Mouse (Mus musculus): ENCODE measurements around the gene Fcnb. TPM values are rescaled to one million over a fixed set of nuclear protein-coding genes. Genes with fewer than 3 reads are reported as not detected.

Fcnb gene
- polyA plus RNA-seq, 1 experiment, result 0.85 TPM

DNA sequence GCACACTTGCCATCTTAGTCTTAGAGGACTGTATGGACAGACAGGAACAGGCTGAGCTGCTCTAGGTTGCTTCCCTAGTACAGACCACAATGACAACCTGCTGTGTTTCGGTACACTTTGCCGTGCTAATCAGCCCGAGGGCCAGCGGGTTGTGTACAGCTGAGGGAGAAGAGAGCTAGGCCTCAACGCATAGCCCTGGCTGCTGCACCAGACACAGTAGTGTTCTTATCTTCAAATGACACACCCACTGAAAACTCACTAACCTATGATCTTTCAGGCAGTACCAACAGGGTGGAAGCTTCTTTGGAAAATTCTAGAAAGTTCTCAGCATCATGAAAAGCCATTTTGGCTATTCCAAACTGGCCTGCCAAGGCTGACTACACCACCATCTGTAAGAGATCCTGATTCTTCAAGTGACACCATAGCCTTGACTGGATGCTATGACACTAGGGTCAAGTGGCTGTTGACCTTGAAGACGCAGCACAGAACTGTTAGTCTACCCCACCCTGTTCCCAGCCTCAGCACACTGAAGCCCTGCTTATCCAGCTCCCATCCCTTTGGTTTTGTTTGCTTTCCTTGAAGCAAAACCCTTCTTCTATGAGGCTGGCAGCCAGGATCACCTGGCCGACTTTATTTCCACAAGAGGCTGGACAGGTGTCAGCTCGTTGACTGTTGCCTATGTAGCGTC is 16.3 kb upstream of the Fcnb start:
- no peak overlapping the region for H3K27ac ChIP-seq (ENCODE audit: control insufficient read depth, insufficient read depth, low read length)
- no peak for DNase-seq
- WGBS, result 92% methylated on average over 9 of the region's 9 CpGs

DNA sequence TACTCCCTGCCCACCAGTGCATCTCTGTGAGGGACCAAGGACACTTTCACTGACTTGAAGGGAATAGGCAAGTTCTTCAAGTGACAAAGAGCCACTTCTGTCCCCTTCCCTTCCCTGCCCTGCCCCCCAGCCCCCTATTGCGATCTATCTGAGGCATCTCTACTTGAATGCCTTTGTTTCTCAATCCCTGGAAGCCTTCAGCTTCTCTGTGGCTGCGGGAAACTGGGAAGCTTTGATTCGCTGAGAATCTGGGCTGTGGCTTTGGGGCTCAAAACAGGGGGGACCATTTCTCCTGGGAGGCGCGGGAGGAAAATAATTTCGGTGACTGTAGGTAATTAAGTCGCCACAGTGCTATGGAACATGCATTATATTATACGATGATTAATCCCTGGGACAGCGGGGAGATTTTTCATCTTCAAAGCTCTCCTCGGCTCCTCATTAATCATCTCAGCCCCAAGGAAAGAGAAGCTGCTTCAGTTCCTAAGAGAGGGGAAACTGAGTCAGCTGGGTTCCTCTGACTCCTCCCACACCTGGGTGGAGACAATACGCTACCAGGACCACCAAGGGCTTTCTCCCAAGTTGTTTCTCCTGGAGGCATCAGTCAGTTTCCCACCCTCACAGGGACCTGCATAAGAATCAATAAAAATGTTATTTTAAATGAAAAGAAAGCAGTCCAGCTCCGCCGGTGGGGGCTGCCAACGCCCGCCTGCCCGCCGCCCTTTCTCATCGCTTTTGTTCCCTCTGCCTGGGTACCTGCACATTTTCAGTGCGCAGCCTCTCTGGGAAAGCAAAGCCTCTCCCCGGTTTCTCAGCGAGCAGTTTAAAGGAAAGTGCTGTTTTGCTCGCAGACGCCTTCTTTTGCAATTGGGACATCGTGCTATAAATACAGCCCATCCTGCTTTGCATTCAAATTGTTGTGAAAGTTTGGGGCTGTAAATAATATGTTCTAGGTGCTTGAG is 14.1 kb upstream of the Fcnb start:
- 31% methylated on average over 24 of the region's 24 CpGs for WGBS
- TF ChIP-seq CTCF (IDR thresholded peaks at IDR 0.05; ENCODE audit: borderline replicate concordance, control insufficient read depth, extremely low read depth, insufficient read depth, low read length, poor library complexity), result no peak
- TF ChIP-seq POLR2A (IDR thresholded peaks at IDR 0.05; ENCODE audit: control insufficient read depth, extremely low read depth, insufficient read depth, low read length, poor library complexity), result no peak
- H3K27ac ChIP-seq (ENCODE audit: control insufficient read depth, insufficient read depth, low read length), result no peak overlapping the region
- no peak overlapping the region for H3K4me3 ChIP-seq (ENCODE audit: control insufficient read depth, insufficient read depth, low read length)
- H3K27me3 ChIP-seq (ENCODE audit: control insufficient read depth, insufficient read depth, low read length), result no peaks in the 10 kb centered on the region
- no peaks in the 10 kb centered on the region for H3K36me3 ChIP-seq (ENCODE audit: control insufficient read depth, insufficient read depth, low read length)
- H3K4me1 ChIP-seq (replicated peaks; ENCODE audit: control insufficient read depth, insufficient read depth, low read length), result no peaks in the 10 kb centered on the region
- no peak for DNase-seq

More for the DNA sequence above, 16.3 kb upstream of the Fcnb start:
- H3K27me3 ChIP-seq (ENCODE audit: control insufficient read depth, insufficient read depth, low read length), result no peaks in the 10 kb centered on the region
- H3K4me3 ChIP-seq (ENCODE audit: control insufficient read depth, insufficient read depth, low read length), result no peak overlapping the region
- no peaks in the 10 kb centered on the region for H3K4me1 ChIP-seq (replicated peaks; ENCODE audit: control insufficient read depth, insufficient read depth, low read length)
- TF ChIP-seq CTCF (IDR thresholded peaks at IDR 0.05; ENCODE audit: borderline replicate concordance, control insufficient read depth, extremely low read depth, insufficient read depth, low read length, poor library complexity) (no peak), POLR2A (IDR thresholded peaks at IDR 0.05; ENCODE audit: control insufficient read depth, extremely low read depth, insufficient read depth, low read length, poor library complexity) (no peak)
- H3K36me3 ChIP-seq (ENCODE audit: control insufficient read depth, insufficient read depth, low read length), result no peaks in the 10 kb centered on the region

DNA sequence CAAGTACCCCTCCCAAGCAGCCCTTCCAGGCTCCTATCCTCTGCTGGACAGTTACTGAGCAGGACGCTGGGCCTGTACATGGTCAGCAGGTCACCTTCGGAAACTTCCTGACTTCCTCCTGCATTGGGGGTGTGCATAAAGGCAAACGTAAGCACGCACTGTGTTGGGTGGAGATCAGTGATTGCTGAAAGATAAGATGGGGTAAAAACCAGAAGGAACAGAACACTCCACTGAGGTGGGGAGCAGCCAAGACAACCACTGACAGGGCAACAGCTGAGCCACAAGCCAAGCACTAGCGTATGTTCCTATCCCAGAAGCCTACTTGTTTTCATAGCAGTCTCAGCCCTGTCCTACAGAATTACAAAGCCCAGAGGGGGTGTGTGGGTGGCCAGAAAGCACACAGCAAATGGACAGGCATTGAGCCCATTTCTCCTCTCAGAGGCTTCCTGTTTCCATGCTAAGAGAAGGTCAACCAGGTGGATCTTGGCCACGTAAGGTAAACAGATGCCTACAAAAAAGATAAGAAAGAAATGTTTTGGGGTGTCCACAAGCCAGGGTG is 12.1 kb upstream of the Fcnb start:
- no peak for TF ChIP-seq POLR2A (IDR thresholded peaks at IDR 0.05; ENCODE audit: control insufficient read depth, extremely low read depth, insufficient read depth, low read length, poor library complexity)
- TF ChIP-seq CTCF (IDR thresholded peaks at IDR 0.05; ENCODE audit: borderline replicate concordance, control insufficient read depth, extremely low read depth, insufficient read depth, low read length, poor library complexity), result no peak
- H3K27me3 ChIP-seq (ENCODE audit: control insufficient read depth, insufficient read depth, low read length), result no peaks in the 10 kb centered on the region
- no peak for DNase-seq
- H3K4me3 ChIP-seq (ENCODE audit: control insufficient read depth, insufficient read depth, low read length), result no peak overlapping the region
- H3K27ac ChIP-seq (ENCODE audit: control insufficient read depth, insufficient read depth, low read length), result no peak overlapping the region
- 64% methylated on average over 6 of the region's 6 CpGs for WGBS
- H3K4me1 ChIP-seq (replicated peaks; ENCODE audit: control insufficient read depth, insufficient read depth, low read length), result no peaks in the 10 kb centered on the region
- H3K36me3 ChIP-seq (ENCODE audit: control insufficient read depth, insufficient read depth, low read length), result no peaks in the 10 kb centered on the region

DNA sequence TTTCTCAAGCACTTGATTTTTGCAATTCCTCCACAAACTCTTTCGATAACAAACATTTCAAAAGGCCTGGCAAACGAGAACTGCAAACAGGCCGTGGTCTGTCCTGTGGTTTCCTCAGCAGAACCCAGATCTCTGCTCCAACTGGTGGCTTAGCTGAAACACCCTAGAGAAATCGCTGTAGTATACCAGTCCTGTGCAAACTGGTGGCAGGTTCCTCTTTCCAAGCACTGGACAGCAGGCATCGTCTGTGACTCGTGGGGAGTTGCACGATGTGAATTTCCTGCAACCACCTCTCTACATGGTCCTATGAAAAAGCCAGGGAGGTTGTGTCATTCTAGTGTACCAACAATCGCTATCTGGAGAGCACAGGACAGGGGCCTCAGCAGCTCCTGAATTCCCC is 7.4 kb upstream of the Fcnb start:
- no peak for DNase-seq
- H3K36me3 ChIP-seq (ENCODE audit: control insufficient read depth, insufficient read depth, low read length), result no peaks in the 10 kb centered on the region
- H3K4me1 ChIP-seq (replicated peaks; ENCODE audit: control insufficient read depth, insufficient read depth, low read length), result no peaks in the 10 kb centered on the region
- WGBS, result 11% methylated on average over 8 of the region's 8 CpGs
- no peaks in the 10 kb centered on the region for H3K27me3 ChIP-seq (ENCODE audit: control insufficient read depth, insufficient read depth, low read length)
- H3K4me3 ChIP-seq (ENCODE audit: control insufficient read depth, insufficient read depth, low read length), result no peak overlapping the region
- no peak overlapping the region for H3K27ac ChIP-seq (ENCODE audit: control insufficient read depth, insufficient read depth, low read length)
- TF ChIP-seq POLR2A (IDR thresholded peaks at IDR 0.05; ENCODE audit: control insufficient read depth, extremely low read depth, insufficient read depth, low read length, poor library complexity), result no peak
- no peak for TF ChIP-seq CTCF (IDR thresholded peaks at IDR 0.05; ENCODE audit: borderline replicate concordance, control insufficient read depth, extremely low read depth, insufficient read depth, low read length, poor library complexity)

DNA sequence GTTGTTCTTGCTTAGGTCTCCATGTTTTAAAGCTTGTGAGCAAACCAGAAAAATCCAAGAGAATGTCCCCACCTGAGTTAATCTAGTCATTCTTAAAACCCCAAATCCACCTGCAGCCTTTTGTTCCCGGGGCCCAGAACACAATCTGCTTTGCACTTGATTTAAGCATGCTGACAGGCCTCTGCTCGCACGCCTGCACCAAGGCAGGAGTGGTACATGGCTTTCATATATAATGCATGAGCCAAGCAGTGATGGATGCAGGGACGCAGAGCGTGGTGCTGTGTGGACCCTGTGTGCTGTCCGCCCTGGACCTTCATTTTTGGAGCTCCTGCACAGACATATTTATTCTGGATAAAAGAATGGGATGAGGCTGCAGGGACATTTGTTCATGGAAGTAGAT is 6.4 kb upstream of the Fcnb start:
- DNase-seq, result no peak
- H3K27ac ChIP-seq (ENCODE audit: control insufficient read depth, insufficient read depth, low read length), result no peak overlapping the region
- WGBS, result 90% methylated on average over 6 of the region's 6 CpGs
- H3K36me3 ChIP-seq (ENCODE audit: control insufficient read depth, insufficient read depth, low read length), result no peaks in the 10 kb centered on the region
- TF ChIP-seq POLR2A (IDR thresholded peaks at IDR 0.05; ENCODE audit: control insufficient read depth, extremely low read depth, insufficient read depth, low read length, poor library complexity), result no peak
- TF ChIP-seq CTCF (IDR thresholded peaks at IDR 0.05; ENCODE audit: borderline replicate concordance, control insufficient read depth, extremely low read depth, insufficient read depth, low read length, poor library complexity), result no peak
- no peak overlapping the region for H3K4me3 ChIP-seq (ENCODE audit: control insufficient read depth, insufficient read depth, low read length)
- H3K27me3 ChIP-seq (ENCODE audit: control insufficient read depth, insufficient read depth, low read length), result no peaks in the 10 kb centered on the region
- H3K4me1 ChIP-seq (replicated peaks; ENCODE audit: control insufficient read depth, insufficient read depth, low read length), result no peaks in the 10 kb centered on the region

DNA sequence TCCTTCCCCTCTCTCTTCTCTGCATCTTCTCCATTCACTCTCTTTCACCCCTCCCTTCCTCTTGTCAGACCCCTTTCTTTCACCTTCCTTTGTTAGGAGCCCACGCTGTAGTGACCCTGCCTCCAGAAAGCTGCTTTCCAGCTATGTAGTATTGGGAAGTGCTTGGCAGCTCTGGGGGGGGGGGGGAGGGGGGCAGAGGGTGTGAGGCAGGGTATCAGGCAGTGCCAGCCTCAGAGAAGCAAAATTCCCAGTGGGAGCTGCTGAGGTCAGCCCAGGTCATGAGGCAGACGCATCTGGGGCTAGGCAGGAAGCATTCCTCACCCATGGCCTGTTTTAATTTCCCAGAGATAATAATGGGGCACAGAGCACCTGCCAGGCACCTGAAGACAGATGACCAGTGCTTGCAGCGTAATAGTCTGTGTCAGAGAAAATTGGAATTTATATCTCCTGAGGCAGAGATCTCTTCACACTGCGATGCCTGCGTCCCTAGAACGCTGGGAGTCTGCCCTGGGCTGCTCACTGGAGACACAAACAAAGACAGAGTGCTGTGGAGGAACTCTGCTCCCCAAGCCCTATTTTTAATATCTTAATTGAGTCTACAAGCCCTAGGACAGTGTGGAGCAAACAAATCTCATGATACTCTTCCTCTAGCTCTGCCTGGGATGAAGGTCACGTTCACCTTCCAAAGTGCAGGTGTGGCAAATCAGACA is 5.8 kb upstream of the Fcnb start:
- Histone ChIP-seq H3K27ac (ENCODE audit: control insufficient read depth, insufficient read depth, low read length) (no peak overlapping the region), H3K27me3 (ENCODE audit: control insufficient read depth, insufficient read depth, low read length) (no peaks in the 10 kb centered on the region), H3K4me1 (replicated peaks; ENCODE audit: control insufficient read depth, insufficient read depth, low read length) (no peaks in the 10 kb centered on the region), H3K36me3 (ENCODE audit: control insufficient read depth, insufficient read depth, low read length) (no peaks in the 10 kb centered on the region), H3K4me3 (ENCODE audit: control insufficient read depth, insufficient read depth, low read length) (no peak overlapping the region)
- DNase-seq, result no peak
- WGBS, result 90% methylated on average over 7 of the region's 7 CpGs
- no peak for TF ChIP-seq POLR2A (IDR thresholded peaks at IDR 0.05; ENCODE audit: control insufficient read depth, extremely low read depth, insufficient read depth, low read length, poor library complexity)
- TF ChIP-seq CTCF (IDR thresholded peaks at IDR 0.05; ENCODE audit: borderline replicate concordance, control insufficient read depth, extremely low read depth, insufficient read depth, low read length, poor library complexity), result no peak
